Mouse (Mus musculus) hindbrain, postnatal 0 days (tissue): ENCODE measurements at regions not wholly inside any gene's neighbourhood (a gene's known extent, or its start where the extent isn't known, plus 50 kb on each side); places are given as distances from the start of the nearest gene placed in this dataset.

Experiments
- ATAC-seq: fragments of 200-750 bp; cut with Nextera tagmentation; 2 replicates; pipeline ENCODE4 v1.8.0; 2017; ENCODE audit warnings: mild to moderate bottlenecking, moderate TSS enrichment, moderate library complexity
- DNase-seq: peaks from one replicate; pipeline ENCODE4 v3.0.0-alpha.2; 2015; ENCODE audit warnings: low spot score
- H3K27ac ChIP-seq: fragments of 300-500 bp; sonication (generic); 2 replicates; pipeline ENCODE4 v1.5.1; 2014; ENCODE audit warnings: mild to moderate bottlenecking
- H3K27me3 ChIP-seq: fragments of 300-500 bp; sonication (generic); 2 replicates; pipeline ENCODE4 v1.6.1; 2014; ENCODE audit warnings: low read length, mixed read lengths; ENCODE audit not compliant: insufficient read depth
- H3K36me3 ChIP-seq: fragments of 300-500 bp; sonication (generic); 2 replicates; pipeline ENCODE4 v1.6.1; 2014; ENCODE audit warnings: low read length, mixed read lengths; ENCODE audit not compliant: insufficient read depth
- H3K4me1 ChIP-seq: fragments of 300-500 bp; sonication (generic); 2 replicates; pipeline ENCODE4 v1.6.1; 2014; ENCODE audit warnings: antibody characterized with exemption, low read length, mixed read lengths; ENCODE audit not compliant: insufficient read depth
- H3K4me2 ChIP-seq: fragments of 300-500 bp; sonication (generic); 2 replicates; pipeline ENCODE4 v1.6.1; 2014; ENCODE audit warnings: low read depth, mild to moderate bottlenecking, low read length, moderate library complexity, mixed read lengths
- H3K4me3 ChIP-seq: fragments of 300-500 bp; sonication (generic); 2 replicates; pipeline ENCODE4 v1.5.1; 2014; ENCODE audit warnings: low read length
- H3K9ac ChIP-seq: fragments of 300-500 bp; sonication (generic); replicated peaks from 2 replicates; pipeline ENCODE4 v1.6.1; 2014; ENCODE audit warnings: mild to moderate bottlenecking, low read length, moderate library complexity, mixed read lengths
- H3K9me3 ChIP-seq: fragments of 300-500 bp; sonication (generic); 2 replicates; pipeline ENCODE4 v1.6.1; 2016; ENCODE audit warnings: low read length, mixed read lengths
- CTCF ChIP-seq: IDR thresholded peaks from 2 replicates; pipeline ENCODE4 v1.5.1; 2016; ENCODE audit warnings: antibody characterized with exemption, control low read depth, low read depth
- WGBS: fragments of 180-500 bp; shearing (Covaris S2); extraction: QIAGEN DNeasy Blood & Tissue Kit; methylation state at CpG from one replicate; pipeline ENCODE4 v1.1.7; 2014; 5-methylcytosine and 5-hydroxymethylcytosine counted together

DNA sequence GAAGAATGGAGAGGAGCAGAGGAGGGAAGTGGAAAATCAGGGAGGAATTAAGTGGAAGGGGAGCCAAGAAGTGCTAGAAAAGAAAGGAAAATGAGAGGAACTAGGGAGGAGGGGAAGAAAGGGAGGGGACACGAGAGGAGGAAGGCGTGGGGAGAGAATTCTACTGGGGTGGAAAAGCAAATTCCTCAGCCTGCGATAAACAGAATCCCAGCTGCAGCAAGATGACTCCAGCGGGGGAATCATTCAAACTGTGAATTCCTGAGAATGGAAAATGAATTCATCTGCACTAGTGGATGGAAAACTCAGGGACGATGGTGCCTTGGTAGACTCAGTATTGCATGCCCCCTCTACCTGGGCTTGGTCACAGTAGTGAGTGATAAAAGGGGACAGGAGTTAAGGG, 322.6 kb downstream of the Bcor start:
- no peaks in the 10 kb centered on the region for H3K9me3 ChIP-seq
- no peaks in the 10 kb centered on the region for H3K27me3 ChIP-seq
- no peak for TF ChIP-seq CTCF
- H3K9ac ChIP-seq = no peak overlapping the region
- H3K36me3 ChIP-seq = no peaks in the 10 kb centered on the region
- H3K27ac ChIP-seq = no peak overlapping the region
- 64% methylated on average over 5 of the region's 5 CpGs for WGBS
- no peaks in the 10 kb centered on the region for H3K4me1 ChIP-seq
- no peak for DNase-seq
- H3K4me3 ChIP-seq = no peak overlapping the region
- H3K4me2 ChIP-seq = no peak overlapping the region
- no peak for ATAC-seq

GRCm38 (mm10) chrX:11839665-11840245, 320.4 kb downstream of the Bcor start:
- no peaks in the 10 kb centered on the region for H3K4me1 ChIP-seq
- WGBS = 68% methylated on average over 12 of the region's 12 CpGs
- 0 out of 2 replicates have a peak, but pooled peaks have one; percentile 47 for ATAC-seq
- H3K4me2 ChIP-seq = no peak overlapping the region
- no peak for TF ChIP-seq CTCF
- no peak overlapping the region for H3K9ac ChIP-seq
- H3K27me3 ChIP-seq = no peaks in the 10 kb centered on the region
- no peak overlapping the region for H3K4me3 ChIP-seq
- H3K36me3 ChIP-seq = no peaks in the 10 kb centered on the region
- peak; percentile 9 for DNase-seq
- H3K9me3 ChIP-seq = no peaks in the 10 kb centered on the region
- no peak overlapping the region for H3K27ac ChIP-seq

GRCm38 (mm10) chrX:11840319-11841035, 319.7 kb downstream of the Bcor start:
- no peak for TF ChIP-seq CTCF
- H3K27ac ChIP-seq = no peak overlapping the region
- H3K36me3 ChIP-seq = no peaks in the 10 kb centered on the region
- H3K27me3 ChIP-seq = no peaks in the 10 kb centered on the region
- no peak overlapping the region for H3K9ac ChIP-seq
- DNase-seq (peak; percentile 20), ATAC-seq (no peak)
- 50% methylated on average over 11 of the region's 11 CpGs for WGBS
- H3K9me3 ChIP-seq = no peaks in the 10 kb centered on the region
- no peak overlapping the region for H3K4me3 ChIP-seq
- H3K4me1 ChIP-seq = no peaks in the 10 kb centered on the region
- no peak overlapping the region for H3K4me2 ChIP-seq

- Histone ChIP-seq H3K4me2 (no peak overlapping the region), H3K36me3 (no peaks in the 10 kb centered on the region), H3K9ac (no peak overlapping the region), H3K4me1 (no peaks in the 10 kb centered on the region), H3K27ac (no peak overlapping the region), H3K9me3 (no peaks in the 10 kb centered on the region), H3K27me3 (no peaks in the 10 kb centered on the region), H3K4me3 (no peak overlapping the region)
- no peak for DNase-seq
- WGBS = 73% methylated on average over 2 of the region's 2 CpGs
- no peak for ATAC-seq
- TF ChIP-seq CTCF = no peak
Observed at GRCm38 (mm10) chrX:11845566-11845965, 314.6 kb downstream of the Bcor start.

DNA sequence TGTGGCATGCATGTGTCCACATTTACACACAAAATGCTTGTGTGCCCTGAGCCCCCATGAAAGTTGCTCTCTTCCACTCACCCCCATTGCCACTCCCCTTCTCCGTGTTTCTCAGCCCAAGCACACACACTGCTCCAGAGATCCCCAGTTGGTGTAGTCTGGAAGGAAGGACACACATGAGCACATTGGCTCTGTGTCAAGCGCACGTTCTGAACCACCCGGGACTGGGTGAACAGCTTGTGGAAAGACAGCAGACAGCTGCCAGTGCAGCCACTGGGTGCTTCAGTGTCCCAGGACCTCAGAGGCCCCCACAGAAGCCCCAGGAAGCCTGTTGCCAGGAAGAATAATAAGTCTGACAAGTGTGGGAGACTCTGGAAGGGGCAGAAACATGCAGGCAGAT, 304.2 kb downstream of the Bcor start:
- H3K4me2 ChIP-seq = no peak overlapping the region
- ATAC-seq (no peak), DNase-seq (no peak)
- H3K4me1 ChIP-seq = no peaks in the 10 kb centered on the region
- no peak for TF ChIP-seq CTCF
- H3K4me3 ChIP-seq = no peak overlapping the region
- no peak overlapping the region for H3K9ac ChIP-seq
- H3K27ac ChIP-seq = no peak overlapping the region
- 52% methylated on average over 4 of the region's 4 CpGs for WGBS
- no peaks in the 10 kb centered on the region for H3K36me3 ChIP-seq
- no peaks in the 10 kb centered on the region; the same call in 1 of the 2 replicates for H3K27me3 ChIP-seq
- H3K9me3 ChIP-seq = no peaks in the 10 kb centered on the region

GRCm38 (mm10) chrX:11859396-11859795, 300.8 kb downstream of the Bcor start:
- H3K9me3 ChIP-seq = no peaks in the 10 kb centered on the region
- DNase-seq = peak; percentile 59
- H3K27ac ChIP-seq = no peak overlapping the region
- ATAC-seq = no peak
- 49% methylated on average over 9 of the region's 9 CpGs for WGBS
- no peaks in the 10 kb centered on the region for H3K36me3 ChIP-seq
- no peak overlapping the region for H3K9ac ChIP-seq
- H3K4me1 ChIP-seq = no peaks in the 10 kb centered on the region
- peak; percentile 51 for TF ChIP-seq CTCF
- H3K4me2 ChIP-seq = no peak overlapping the region
- no peak overlapping the region for H3K4me3 ChIP-seq
- H3K27me3 ChIP-seq = no peaks in the 10 kb centered on the region; the same call in 1 of the 2 replicates

GRCm38 (mm10) chrX:11861119-11861708, 298.9 kb downstream of the Bcor start:
- peak; percentile 37 for DNase-seq
- no peaks in the 10 kb centered on the region; the same call in 1 of the 2 replicates for H3K27me3 ChIP-seq
- H3K9ac ChIP-seq = no peak overlapping the region
- H3K36me3 ChIP-seq = no peaks in the 10 kb centered on the region
- H3K4me1 ChIP-seq = no peaks in the 10 kb centered on the region
- no peak overlapping the region for H3K4me3 ChIP-seq
- WGBS = 42% methylated on average over 11 of the region's 11 CpGs
- TF ChIP-seq CTCF = no peak
- no peak overlapping the region for H3K27ac ChIP-seq
- no peak for ATAC-seq
- no peak overlapping the region for H3K4me2 ChIP-seq
- no peaks in the 10 kb centered on the region for H3K9me3 ChIP-seq
